Mouse (Mus musculus) layer of hippocampus, postnatal 14 days (tissue): ENCODE measurements around the gene Zfp639. TPM values are rescaled to one million over a fixed set of nuclear protein-coding genes. Genes with fewer than 3 reads are reported as not detected.

Experiments
- DNase-seq, 2 experiments: peaks; one replicate each; pipeline ENCODE4 v3.0.0; 2021 to 2022; ENCODE audit warnings: low spot score in 2 of 2, mixed read lengths in 1 of 2
- long read RNA-seq, 2 experiments: library from polyadenylated mRNA; stranded (forward); transcript quantifications; one replicate each; pipeline ENCODE4 v2.0.0; 2021
- total RNA-seq, 2 experiments: library from RNA; stranded (reverse); gene quantifications; 2 replicates each; pipeline ENCODE4 v1.2.3; 2021

The Zfp639 gene
- 10 to 100 TPM; 33.5 to 33.7 TPM for total RNA-seq
- long read RNA-seq, experiment 1, transcript Zfp639-205 (7 exons, 2,211 nt), result major isoform, 7 of 26 reads
- long read RNA-seq, experiment 1, partial matches to known transcripts, result 6 of 26 reads
- long read RNA-seq, experiment 1, other reads (novel, unspliced or antisense), result 6 of 26 reads
- long read RNA-seq, experiment 2, transcript Zfp639-202 (7 exons, 1,988 nt), result major isoform, 5 of 18 reads
- long read RNA-seq, experiment 2, transcript Zfp639-205 (7 exons, 2,211 nt), result major isoform, 5 of 18 reads
- long read RNA-seq, experiment 2, partial matches to known transcripts, result 1 of 18 reads
- long read RNA-seq, experiment 2, other reads (novel, unspliced or antisense), result 7 of 18 reads

- no peak for DNase-seq
Observed at GRCm38 (mm10) chr3:32509496-32510374, at the start of gene Zfp639. Zfp639 (plus strand) TSS chr3:32510259.

- DNase-seq, result no peak
Observed at GRCm38 (mm10) chr3:32467321-32467720, 42.7 kb upstream of the Zfp639 start.

- no peak for DNase-seq
Observed at GRCm38 (mm10) chr3:32468411-32468810, 41.6 kb upstream of the Zfp639 start.

- no peak for DNase-seq
Observed at GRCm38 (mm10) chr3:32470449-32470848, 39.6 kb upstream of the Zfp639 start.

- peak; percentile 17 to 26 for DNase-seq
Observed at GRCm38 (mm10) chr3:32471098-32471497, 39.0 kb upstream of the Zfp639 start.

- DNase-seq, result no peak
Observed at GRCm38 (mm10) chr3:32472191-32472900, 37.7 kb upstream of the Zfp639 start.

GRCm38 (mm10) chr3:32473184-32473583 lies 36.9 kb upstream of the Zfp639 start:
- no peak for DNase-seq

- no peak for DNase-seq
Observed at GRCm38 (mm10) chr3:32479961-32480360, 30.1 kb upstream of the Zfp639 start.

- DNase-seq, result no peak
Observed at GRCm38 (mm10) chr3:32483035-32483434, 27.0 kb upstream of the Zfp639 start.

GRCm38 (mm10) chr3:32486543-32486942 lies 23.5 kb upstream of the Zfp639 start:
- no peak for DNase-seq

GRCm38 (mm10) chr3:32488172-32488571 lies 21.9 kb upstream of the Zfp639 start:
- DNase-seq, result no peak

GRCm38 (mm10) chr3:32490076-32490927 lies 19.8 kb upstream of the Zfp639 start:
- no peak for DNase-seq

- no peak for DNase-seq
Observed at GRCm38 (mm10) chr3:32490928-32491315, 19.1 kb upstream of the Zfp639 start.

GRCm38 (mm10) chr3:32492097-32493090 lies 17.7 kb upstream of the Zfp639 start, which contains the start of gene Kcnmb3:
Kcnmb3 (minus strand) TSS chr3:32492231.
- DNase-seq, result no peak

GRCm38 (mm10) chr3:32494387-32495087 lies 15.5 kb upstream of the Zfp639 start:
- no peak for DNase-seq

- no peak for DNase-seq
Observed at GRCm38 (mm10) chr3:32495088-32495770, 14.8 kb upstream of the Zfp639 start.

- no peak for DNase-seq
Observed at GRCm38 (mm10) chr3:32495856-32496710, 14.0 kb upstream of the Zfp639 start.
